Mouse (Mus musculus): ENCODE results near the gene Ctnna3. TPM values are rescaled to one million over a fixed set of nuclear protein-coding genes. Genes with fewer than 3 reads are reported as not detected.

Ctnna3 gene
- total and polyA plus RNA-seq, 3 experiments: not detected

GRCm38 (mm10) chr10:64118833-64119232 lies 688.9 kb downstream of the Ctnna3 start:
- Histone ChIP-seq H3K4me1 (ENCODE audit: insufficient read depth, low read depth, low read length) (no peaks in the 10 kb centered on the region), H3K4me3 (ENCODE audit: low read depth, low read length) (no peak overlapping the region), H3K9me3 (replicated peaks) (0 out of 2 replicates have a peak, but pooled peaks cover under 1% of the 10 kb centered on the region), H3K36me3 (replicated peaks) (no peaks in the 10 kb centered on the region), H3K27me3 (ENCODE audit: insufficient read depth, low read length) (no peaks in the 10 kb centered on the region)
- TF ChIP-seq CTCF (IDR thresholded peaks at IDR 0.05; ENCODE audit: low read depth, low read length) (no peak), GATA2 (IDR thresholded peaks at IDR 0.05; ENCODE audit: borderline replicate concordance, low read depth, low read length) (no peak), POLR2AphosphoS5 (IDR thresholded peaks at IDR 0.05; ENCODE audit: insufficient replicate concordance, low read depth, low read length) (no peak), GATA1 (IDR thresholded peaks at IDR 0.05; ENCODE audit: borderline replicate concordance, low read length) (no peak), TAL1 (conservative IDR thresholded peaks at IDR 0.05; ENCODE audit: low read depth, low read length) (no peak)
- DNase-seq (ENCODE audit: low spot score) (no peak), ATAC-seq (ENCODE audit: extremely low read depth, insufficient number of reproducible peaks, low FRiP score, poor library complexity, severe bottlenecking) (no peak)

- Histone ChIP-seq H3K9me3 (replicated peaks) (peaks cover 2% of the 10 kb centered on the region; the same call in 1 of the 2 replicates), H3K4me1 (ENCODE audit: insufficient read depth, low read depth, low read length) (no peaks in the 10 kb centered on the region), H3K36me3 (replicated peaks) (no peaks in the 10 kb centered on the region), H3K27me3 (ENCODE audit: insufficient read depth, low read length) (no peaks in the 10 kb centered on the region), H3K4me3 (ENCODE audit: low read depth, low read length) (no peak overlapping the region)
- ATAC-seq (ENCODE audit: extremely low read depth, insufficient number of reproducible peaks, low FRiP score, poor library complexity, severe bottlenecking) (no peak), DNase-seq (ENCODE audit: low spot score) (no peak)
- TF ChIP-seq GATA1 (IDR thresholded peaks at IDR 0.05; ENCODE audit: borderline replicate concordance, low read length) (no peak), POLR2AphosphoS5 (IDR thresholded peaks at IDR 0.05; ENCODE audit: insufficient replicate concordance, low read depth, low read length) (no peak), CTCF (IDR thresholded peaks at IDR 0.05; ENCODE audit: low read depth, low read length) (no peak), GATA2 (IDR thresholded peaks at IDR 0.05; ENCODE audit: borderline replicate concordance, low read depth, low read length) (no peak), TAL1 (conservative IDR thresholded peaks at IDR 0.05; ENCODE audit: low read depth, low read length) (no peak)
These were observed 700.7 kb downstream of the Ctnna3 start for GRCm38 (mm10) chr10:64130397-64131150.

GRCm38 (mm10) chr10:64133461-64133860 lies 703.6 kb downstream of the Ctnna3 start:
- Histone ChIP-seq H3K4me3 (ENCODE audit: low read depth, low read length) (no peak overlapping the region), H3K9me3 (replicated peaks) (no peaks in the 10 kb centered on the region; the same call in 1 of the 2 replicates), H3K4me1 (ENCODE audit: insufficient read depth, low read depth, low read length) (no peaks in the 10 kb centered on the region), H3K27me3 (ENCODE audit: insufficient read depth, low read length) (no peaks in the 10 kb centered on the region), H3K36me3 (replicated peaks) (no peaks in the 10 kb centered on the region)
- TF ChIP-seq POLR2AphosphoS5 (IDR thresholded peaks at IDR 0.05; ENCODE audit: insufficient replicate concordance, low read depth, low read length) (no peak), TAL1 (conservative IDR thresholded peaks at IDR 0.05; ENCODE audit: low read depth, low read length) (no peak), GATA1 (IDR thresholded peaks at IDR 0.05; ENCODE audit: borderline replicate concordance, low read length) (no peak), CTCF (IDR thresholded peaks at IDR 0.05; ENCODE audit: low read depth, low read length) (no peak), GATA2 (IDR thresholded peaks at IDR 0.05; ENCODE audit: borderline replicate concordance, low read depth, low read length) (no peak)
- DNase-seq (ENCODE audit: low spot score) (no peak), ATAC-seq (ENCODE audit: extremely low read depth, insufficient number of reproducible peaks, low FRiP score, poor library complexity, severe bottlenecking) (no peak)

GRCm38 (mm10) chr10:64135481-64135880 lies 705.6 kb downstream of the Ctnna3 start:
- H3K4me1 ChIP-seq (ENCODE audit: insufficient read depth, low read depth, low read length): no peaks in the 10 kb centered on the region
- no peaks in the 10 kb centered on the region for H3K36me3 ChIP-seq (replicated peaks)
- DNase-seq (ENCODE audit: low spot score): no peak
- no peaks in the 10 kb centered on the region for H3K9me3 ChIP-seq (replicated peaks)
- no peak for TF ChIP-seq GATA2 (IDR thresholded peaks at IDR 0.05; ENCODE audit: borderline replicate concordance, low read depth, low read length)
- TF ChIP-seq CTCF (IDR thresholded peaks at IDR 0.05; ENCODE audit: low read depth, low read length): no peak
- TF ChIP-seq GATA1 (IDR thresholded peaks at IDR 0.05; ENCODE audit: borderline replicate concordance, low read length): no peak
- no peak for TF ChIP-seq TAL1 (conservative IDR thresholded peaks at IDR 0.05; ENCODE audit: low read depth, low read length)
- TF ChIP-seq POLR2AphosphoS5 (IDR thresholded peaks at IDR 0.05; ENCODE audit: insufficient replicate concordance, low read depth, low read length): no peak
- no peaks in the 10 kb centered on the region for H3K27me3 ChIP-seq (ENCODE audit: insufficient read depth, low read length)
- no peak for ATAC-seq (ENCODE audit: extremely low read depth, insufficient number of reproducible peaks, low FRiP score, poor library complexity, severe bottlenecking)
- H3K4me3 ChIP-seq (ENCODE audit: low read depth, low read length): no peak overlapping the region

- Histone ChIP-seq H3K27me3 (ENCODE audit: insufficient read depth, low read length) (no peaks in the 10 kb centered on the region), H3K36me3 (replicated peaks) (no peaks in the 10 kb centered on the region), H3K4me3 (ENCODE audit: low read depth, low read length) (no peak overlapping the region), H3K9me3 (replicated peaks) (0 out of 2 replicates have a peak, but pooled peaks cover 2% of the 10 kb centered on the region), H3K4me1 (ENCODE audit: insufficient read depth, low read depth, low read length) (no peaks in the 10 kb centered on the region)
- TF ChIP-seq GATA2 (IDR thresholded peaks at IDR 0.05; ENCODE audit: borderline replicate concordance, low read depth, low read length) (no peak), GATA1 (IDR thresholded peaks at IDR 0.05; ENCODE audit: borderline replicate concordance, low read length) (no peak), POLR2AphosphoS5 (IDR thresholded peaks at IDR 0.05; ENCODE audit: insufficient replicate concordance, low read depth, low read length) (no peak), TAL1 (conservative IDR thresholded peaks at IDR 0.05; ENCODE audit: low read depth, low read length) (no peak), CTCF (IDR thresholded peaks at IDR 0.05; ENCODE audit: low read depth, low read length) (no peak)
- DNase-seq (ENCODE audit: low spot score) (no peak), ATAC-seq (ENCODE audit: extremely low read depth, insufficient number of reproducible peaks, low FRiP score, poor library complexity, severe bottlenecking) (no peak)
These were observed 716.6 kb downstream of the Ctnna3 start for GRCm38 (mm10) chr10:64146511-64146910.

- H3K9me3 ChIP-seq (replicated peaks): 0 out of 2 replicates have a peak, but pooled peaks cover 5% of the 10 kb centered on the region
- TF ChIP-seq CTCF (IDR thresholded peaks at IDR 0.05; ENCODE audit: low read depth, low read length) (no peak), TAL1 (conservative IDR thresholded peaks at IDR 0.05; ENCODE audit: low read depth, low read length) (no peak), GATA1 (IDR thresholded peaks at IDR 0.05; ENCODE audit: borderline replicate concordance, low read length) (no peak), GATA2 (IDR thresholded peaks at IDR 0.05; ENCODE audit: borderline replicate concordance, low read depth, low read length) (no peak), POLR2AphosphoS5 (IDR thresholded peaks at IDR 0.05; ENCODE audit: insufficient replicate concordance, low read depth, low read length) (no peak)
- ATAC-seq (ENCODE audit: extremely low read depth, insufficient number of reproducible peaks, low FRiP score, poor library complexity, severe bottlenecking): no peak
- no peaks in the 10 kb centered on the region for H3K4me1 ChIP-seq (ENCODE audit: insufficient read depth, low read depth, low read length)
- H3K4me3 ChIP-seq (ENCODE audit: low read depth, low read length): no peak overlapping the region
- no peak for DNase-seq (ENCODE audit: low spot score)
- H3K36me3 ChIP-seq (replicated peaks): no peaks in the 10 kb centered on the region
- H3K27me3 ChIP-seq (ENCODE audit: insufficient read depth, low read length): no peaks in the 10 kb centered on the region
These were observed 751.8 kb downstream of the Ctnna3 start for GRCm38 (mm10) chr10:64181696-64182095.

Data from G1E (cell line).